Mouse (Mus musculus) E14TG2a.4 (cell line): Measurements from ENCODE around the gene Tmem260.

ENCODE experiments used
- CTCF ChIP-seq: conservative IDR thresholded peaks from 2 replicates; pipeline ENCODE4 v1.5.1; 2014; ENCODE audit warnings: low read length
- NANOG ChIP-seq: IDR thresholded peaks from 2 replicates; pipeline ENCODE4 v1.6.1; 2014; ENCODE audit warnings: borderline replicate concordance, low read length, mixed read lengths
- POU5F1 ChIP-seq: IDR thresholded peaks from 2 replicates; pipeline ENCODE4 v1.6.1; 2014; ENCODE audit warnings: low read length, borderline replicate concordance

- no peak for TF ChIP-seq CTCF
- no peak for TF ChIP-seq POU5F1
- no peak for TF ChIP-seq NANOG
Observed at GRCm38 (mm10) chr14:48502573-48502972, 56.6 kb downstream of the Tmem260 start.
